Mouse (Mus musculus): ENCODE data around the gene Tlr5.

DNA sequence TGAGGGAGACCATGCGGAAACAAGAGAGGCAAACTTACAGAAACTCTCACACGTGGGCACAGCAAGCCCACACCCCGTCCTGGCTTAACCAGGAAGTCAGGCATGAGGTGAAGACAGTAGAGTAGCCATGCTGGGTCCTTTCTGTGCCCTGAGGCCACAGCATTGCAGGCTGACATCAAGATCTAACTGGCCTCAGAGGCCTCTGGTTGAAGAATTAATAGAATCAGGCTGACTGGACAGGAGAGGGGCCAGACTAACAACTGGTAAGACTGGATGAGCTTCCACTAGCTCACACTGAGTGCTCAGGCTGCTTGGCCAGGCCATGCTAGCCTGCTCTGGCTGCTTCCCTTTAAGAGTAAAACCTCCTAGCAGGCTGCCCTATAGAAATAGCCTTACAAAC lies 45.5 kb upstream of the Tlr5 start:
- TF ChIP-seq CTCF (IDR thresholded peaks at IDR 0.05; ENCODE audit: low read depth), result no peak
- TF ChIP-seq EP300 (IDR thresholded peaks at IDR 0.05; ENCODE audit: low read depth), result no peak
